Mouse (Mus musculus) cortical plate, adult 2 months (tissue): ENCODE data around the gene Creg1.

Source experiments
- CTCF ChIP-seq: fragments of 200-500 bp; IDR thresholded peaks from 2 replicates; pipeline ENCODE4 v1.5.1; 2011; ENCODE audit warnings: mild to moderate bottlenecking, control low read depth, low read length; ENCODE audit not compliant: insufficient read depth; ENCODE audit errors: extremely low read depth
- POLR2A ChIP-seq: fragments of 200-500 bp; IDR thresholded peaks from 2 replicates; pipeline ENCODE4 v1.6.1; 2011; ENCODE audit warnings: mild to moderate bottlenecking, low read length, control low read depth; ENCODE audit not compliant: insufficient read depth; ENCODE audit errors: extremely low read depth

GRCm38 (mm10) chr1:165789963-165790362 is 26.4 kb downstream of the Creg1 start:
- TF ChIP-seq POLR2A: no peak
- no peak for TF ChIP-seq CTCF
